Mouse (Mus musculus) spleen, adult 2 months (tissue): ENCODE results near the gene Txn2.

ENCODE experiments used
- CTCF ChIP-seq: fragments of 200-500 bp; IDR thresholded peaks from 2 replicates; pipeline ENCODE4 v1.5.1; 2011; ENCODE audit warnings: mild to moderate bottlenecking, inconsistent platforms; ENCODE audit not compliant: insufficient read depth, insufficient read length, insufficient replicate concordance; ENCODE audit errors: extremely low read depth
- POLR2A ChIP-seq: fragments of 200-500 bp; IDR thresholded peaks from 2 replicates; pipeline ENCODE4 v1.6.1; 2011; ENCODE audit warnings: low read depth, low read length, inconsistent platforms

DNA sequence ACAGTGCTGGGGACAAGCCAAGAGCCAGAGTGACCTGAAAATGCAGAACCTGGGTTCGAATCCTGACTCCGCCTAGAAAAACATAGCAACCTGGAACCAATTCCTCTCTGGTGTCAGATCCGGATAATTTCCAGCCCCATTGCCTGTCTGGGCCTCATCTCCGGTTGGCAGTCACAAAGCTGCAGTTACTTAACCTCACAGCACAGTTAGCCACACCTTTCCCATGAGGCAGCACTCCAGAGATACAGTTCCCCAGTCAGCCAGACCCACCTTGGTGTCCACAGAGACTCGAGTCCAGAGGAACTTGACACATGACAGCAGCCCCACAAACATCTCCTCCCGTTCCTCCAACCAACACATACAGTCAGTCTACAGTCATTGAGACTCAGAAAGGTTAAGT lies 43.6 kb downstream of the Txn2 start:
- no peak for TF ChIP-seq POLR2A
- no peak for TF ChIP-seq CTCF
